Mouse (Mus musculus) left cerebral cortex, adult 11 months (tissue): ENCODE data around the gene Olfr1032.
"Not testable (repeated sequence)": the region's sequence is repeated elsewhere in the genome, so short reads cannot be mapped to it uniquely, and the experiment has no call there.

Source experiments
- DNase-seq: peaks from one replicate; pipeline ENCODE4 v3.0.0; 2022; ENCODE audit warnings: low spot score

Olfr1032 gene

DNA sequence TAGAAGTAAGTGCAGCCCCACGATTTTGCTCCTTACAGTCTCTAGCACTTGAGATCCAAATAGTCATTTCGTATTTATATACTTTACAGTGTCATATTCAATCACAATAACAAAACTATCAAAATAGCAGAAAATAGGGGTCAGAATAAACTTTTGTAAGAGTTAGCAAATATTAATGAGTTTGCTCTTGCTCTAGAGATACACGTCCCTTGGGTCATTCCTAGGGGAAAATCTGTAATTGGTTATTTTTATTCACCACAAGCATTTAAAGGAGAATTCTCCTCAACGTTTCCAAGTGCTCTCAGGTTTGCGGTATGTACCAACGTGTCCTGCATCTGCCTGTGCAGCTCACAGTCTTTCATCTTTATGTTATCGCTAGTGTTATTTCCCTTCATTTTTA is at the start of gene Olfr1032:
Gene Olfr1032, plus strand, starts transcription at position 301 of the 400 bp plus-strand sequence.
- DNase-seq: no peak

DNA sequence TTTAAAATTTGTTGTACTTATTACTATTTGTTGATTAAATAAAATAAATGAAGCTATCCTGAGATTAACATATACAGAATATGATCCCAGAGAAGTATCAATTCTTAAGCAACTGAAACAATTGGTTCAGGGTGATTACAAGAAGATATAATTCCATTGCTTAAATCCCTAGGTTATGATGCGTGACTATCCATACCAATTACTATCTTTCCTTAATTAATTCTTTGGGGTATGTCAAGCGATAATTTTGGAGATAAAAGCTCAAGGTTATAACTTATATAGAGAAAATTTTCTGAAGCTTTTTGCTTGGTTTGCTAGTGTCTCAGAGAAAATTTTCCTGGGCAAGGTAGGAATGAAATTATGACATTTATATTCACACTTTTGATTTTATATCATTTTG is 31.7 kb upstream of the Olfr1032 start, which contains the start of gene Olfr1029:
Gene Olfr1029, plus strand, starts transcription at position 301 of the 400 bp plus-strand sequence.
- no peak for DNase-seq

DNA sequence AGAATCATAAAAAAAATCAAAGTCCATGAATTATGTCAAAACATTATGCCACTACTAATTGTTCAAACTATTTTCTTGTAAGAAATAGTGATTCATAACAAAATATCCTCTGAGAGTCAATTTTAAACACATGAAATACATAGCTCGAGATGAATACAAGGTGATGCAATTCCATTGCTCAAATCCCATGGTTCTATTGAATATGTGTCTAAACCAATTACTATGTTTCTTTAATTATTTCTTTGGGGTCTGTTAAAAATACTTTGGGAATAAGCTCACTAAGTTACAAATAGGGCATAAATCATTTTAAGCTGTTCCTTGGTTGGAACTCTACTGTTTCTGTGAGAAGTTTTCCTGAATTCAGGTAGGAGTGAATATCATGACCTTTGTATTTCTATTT is 26.4 kb upstream of the Olfr1032 start, which contains the start of gene Olfr1030:
Gene Olfr1030, plus strand, starts transcription at position 301 of the 400 bp plus-strand sequence.
- DNase-seq: no peak

DNA sequence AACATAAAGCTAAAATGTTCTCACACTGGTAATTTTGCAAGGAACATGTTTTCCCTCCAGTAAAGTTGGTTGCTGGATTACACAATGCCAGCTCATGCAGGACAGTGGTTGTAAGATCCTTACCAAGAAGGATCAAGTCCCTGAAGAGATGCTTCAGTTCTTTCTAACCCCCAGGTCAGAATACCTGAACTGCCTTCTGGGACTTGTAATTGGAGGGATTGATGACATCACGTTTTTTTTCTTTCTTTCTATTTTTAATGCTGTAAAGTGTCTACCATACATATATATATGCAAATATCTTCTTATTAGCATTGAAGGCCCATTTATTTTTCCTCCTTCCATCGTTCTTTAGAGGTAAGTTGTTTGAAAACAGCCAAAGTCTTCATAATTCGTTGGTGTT is 15.3 kb upstream of the Olfr1032 start, which contains the start of gene Olfr1031:
Gene Olfr1031, plus strand, starts transcription at position 301 of the 400 bp plus-strand sequence.
- DNase-seq: no peak

DNA sequence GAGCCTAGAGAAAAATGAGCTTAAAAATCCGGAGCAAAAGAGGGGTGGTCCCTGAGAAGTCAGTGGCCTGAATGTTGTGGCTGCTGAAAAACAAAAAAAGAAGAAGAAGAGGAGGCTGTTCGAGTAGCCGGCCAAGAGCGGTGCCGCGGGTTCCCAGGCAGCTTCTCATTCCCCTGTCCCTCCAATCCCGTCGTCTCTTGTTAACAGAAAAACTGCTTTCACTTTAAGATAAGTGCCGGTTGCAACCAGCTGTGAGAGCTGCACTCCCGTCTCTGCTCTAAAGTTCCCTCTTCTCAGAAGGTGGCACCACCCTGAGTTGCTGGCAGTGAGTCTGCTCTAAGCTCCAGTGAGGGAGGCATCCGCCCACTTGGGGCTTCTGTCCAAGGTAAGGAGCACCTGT is 15.1 kb downstream of the Olfr1032 start, which contains the start of gene Olfr1033:
Gene Olfr1033, plus strand, starts transcription at position 228 of the 400 bp plus-strand sequence.
- not testable (repeated sequence) for DNase-seq

DNA sequence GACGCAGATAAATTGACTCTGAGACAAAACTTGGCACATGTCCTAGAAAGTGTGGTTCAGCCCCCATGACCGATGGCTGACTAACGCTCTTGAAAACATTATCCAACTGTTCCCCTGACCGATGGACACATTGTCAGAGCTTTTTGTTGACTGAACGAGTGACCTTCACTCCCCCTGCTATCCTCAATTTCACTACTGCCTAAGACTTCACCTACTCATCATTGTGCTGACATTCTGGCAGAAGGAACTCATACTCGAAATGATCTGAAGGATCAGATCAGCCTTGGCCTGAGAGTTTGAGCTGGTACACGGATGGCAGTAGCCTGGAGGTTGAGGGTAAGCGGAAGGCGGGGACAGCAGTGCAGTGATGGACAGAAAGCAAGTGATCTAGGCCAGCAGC is 16.2 kb downstream of the Olfr1032 start:
- not testable (repeated sequence) for DNase-seq

DNA sequence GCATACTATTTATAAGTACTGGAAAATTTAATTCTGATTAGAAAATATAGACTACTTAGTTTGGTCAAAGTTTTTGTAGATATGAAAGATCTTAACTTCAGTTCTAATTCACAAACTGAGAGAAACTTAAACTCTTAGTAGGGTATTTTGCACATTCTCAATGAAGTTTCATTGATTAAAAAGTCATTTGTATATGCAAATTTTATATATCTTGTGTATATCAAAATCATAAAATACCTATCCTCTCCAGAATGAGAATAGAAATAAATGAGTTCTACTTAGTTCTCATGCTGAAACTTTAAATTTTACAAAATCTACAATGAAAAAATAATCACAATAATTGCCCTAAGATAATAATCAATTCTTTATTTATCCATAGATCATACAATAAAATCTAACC is 40.2 kb downstream of the Olfr1032 start, which contains the start of gene Olfr1034:
Gene Olfr1034, plus strand, starts transcription at position 301 of the 400 bp plus-strand sequence.
- no peak for DNase-seq

DNA sequence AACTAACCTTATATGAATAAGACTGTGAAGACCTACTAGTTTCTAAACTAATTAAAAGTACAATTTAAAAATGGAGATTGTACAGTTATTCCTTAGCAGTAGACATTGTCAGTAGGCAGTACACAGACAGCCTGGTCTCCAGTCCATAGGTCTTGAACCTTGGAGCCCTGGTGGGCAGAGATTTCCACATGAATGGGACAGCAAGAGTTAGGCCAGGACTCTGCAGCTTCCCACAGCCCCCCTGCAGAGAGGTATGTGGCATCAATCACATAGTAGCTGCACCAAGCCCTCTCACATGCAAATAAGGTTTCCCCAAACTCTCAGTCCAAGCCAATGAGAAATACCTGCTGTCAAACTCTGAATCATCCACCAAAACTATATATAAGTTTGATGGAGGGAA is 45.4 kb downstream of the Olfr1032 start:
- not testable (repeated sequence) for DNase-seq
